Mouse (Mus musculus) neural tube, embryonic 12.5 days (tissue): ENCODE results near the gene Bcl6b. TPM values are rescaled to one million over a fixed set of nuclear protein-coding genes. Genes with fewer than 3 reads are reported as not detected.

Experiments used
- ATAC-seq: fragments of 200-750 bp; cut with Nextera tagmentation; 2 replicates; pipeline ENCODE4 v1.8.0; 2017; ENCODE audit warnings: low read depth, mild to moderate bottlenecking, moderate TSS enrichment, moderate library complexity; ENCODE audit not compliant: low FRiP score
- H3K27ac ChIP-seq: fragments of 300-500 bp; sonication (generic); 2 replicates; pipeline ENCODE4 v1.5.1; 2016
- H3K27me3 ChIP-seq: fragments of 300-500 bp; sonication (generic); replicated peaks from 2 replicates; pipeline ENCODE4 v1.6.1; 2016; ENCODE audit warnings: mild to moderate bottlenecking
- H3K36me3 ChIP-seq: fragments of 300-500 bp; sonication (generic); 2 replicates; pipeline ENCODE4 v1.6.1; 2016; ENCODE audit warnings: mild to moderate bottlenecking
- H3K4me1 ChIP-seq: fragments of 300-500 bp; sonication (generic); 2 replicates; pipeline ENCODE4 v1.6.1; 2016
- H3K4me2 ChIP-seq: fragments of 300-500 bp; sonication (generic); replicated peaks from 2 replicates; pipeline ENCODE4 v1.6.1; 2016; ENCODE audit warnings: mild to moderate bottlenecking
- H3K4me3 ChIP-seq: fragments of 300-500 bp; sonication (generic); 2 replicates; pipeline ENCODE4 v1.5.1; 2016
- H3K9ac ChIP-seq: fragments of 300-500 bp; sonication (generic); 2 replicates; pipeline ENCODE4 v1.6.1; 2016; ENCODE audit warnings: mild to moderate bottlenecking
- H3K9me3 ChIP-seq: fragments of 300-500 bp; sonication (generic); 2 replicates; pipeline ENCODE4 v1.6.1; 2016; ENCODE audit warnings: mild to moderate bottlenecking
- WGBS: fragments of 180-500 bp; shearing (Covaris S2); methylation state at CpG from one replicate; pipeline ENCODE4 v1.1.7; 2016; 5-methylcytosine and 5-hydroxymethylcytosine counted together
- polyA plus RNA-seq: library from polyadenylated mRNA; unstranded; fragments of >200 nt; fragmentation: Nextera tagmentation; extraction: Ambion mirVana; gene quantifications from 2 replicates; pipeline ENCODE4 v1.2.1, GENCODE M21; 2016

Gene Bcl6b
- 6.9 TPM in 2 replicates for polyA plus RNA-seq

DNA sequence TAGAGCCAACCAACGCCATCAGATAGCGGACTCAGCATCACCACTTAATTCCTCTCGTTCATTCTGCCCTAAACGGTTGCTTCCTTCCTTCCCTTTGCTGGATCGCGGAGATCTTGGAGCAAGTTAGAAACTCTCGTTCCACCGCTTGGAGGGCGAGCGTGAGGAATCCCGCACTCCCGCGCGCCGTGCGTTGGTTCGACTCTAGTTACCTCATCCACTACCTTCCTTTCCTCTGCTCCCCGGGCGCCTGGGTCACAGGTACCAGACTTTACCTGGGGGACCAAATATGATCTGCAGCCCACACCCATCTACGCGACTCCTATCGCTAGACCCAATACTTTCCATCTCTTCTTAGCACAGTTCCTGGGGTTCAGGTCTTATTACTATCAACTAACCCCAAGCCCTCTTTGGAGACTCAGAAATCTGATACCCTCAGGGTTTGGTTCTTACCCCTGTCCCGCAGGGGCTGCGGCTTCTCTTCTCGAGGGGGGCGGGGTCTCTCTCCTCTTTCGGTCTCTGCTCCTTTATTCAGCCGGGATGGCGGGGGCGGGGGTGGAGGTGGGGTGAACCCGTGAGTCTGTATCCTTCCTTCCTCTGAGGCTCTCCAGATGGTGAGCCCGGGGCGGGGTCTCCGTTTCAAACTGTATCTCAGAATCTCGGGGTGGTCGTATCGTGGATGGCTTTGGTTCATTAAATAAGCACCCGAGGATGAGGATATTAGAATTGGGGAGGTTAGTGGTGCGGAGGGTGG is at the start of gene Bcl6b:
TSS of gene Bcl6b (minus strand) at position 539 of the 751 bp plus-strand sequence.
- Histone ChIP-seq H3K4me3 (peak within 1 kb of the TSS; percentile 21), H3K4me2 (peak within 1 kb of the TSS; percentile 54), H3K27ac (no peak within 1 kb of the TSS), H3K27me3 (peaks cover 58% of the 10 kb centered on the region), H3K9me3 (no peaks in the 10 kb centered on the region), H3K36me3 (peaks cover under 1% of the 10 kb centered on the region), H3K4me1 (peaks cover 37% of the 10 kb centered on the region), H3K9ac (0 out of 2 replicates have a peak within 1 kb of the TSS, but pooled peaks have one; percentile 13)
- 3% methylated on average over 39 of the region's 39 CpGs for WGBS
- ATAC-seq: no peak; the same call in 1 of the 2 replicates

DNA sequence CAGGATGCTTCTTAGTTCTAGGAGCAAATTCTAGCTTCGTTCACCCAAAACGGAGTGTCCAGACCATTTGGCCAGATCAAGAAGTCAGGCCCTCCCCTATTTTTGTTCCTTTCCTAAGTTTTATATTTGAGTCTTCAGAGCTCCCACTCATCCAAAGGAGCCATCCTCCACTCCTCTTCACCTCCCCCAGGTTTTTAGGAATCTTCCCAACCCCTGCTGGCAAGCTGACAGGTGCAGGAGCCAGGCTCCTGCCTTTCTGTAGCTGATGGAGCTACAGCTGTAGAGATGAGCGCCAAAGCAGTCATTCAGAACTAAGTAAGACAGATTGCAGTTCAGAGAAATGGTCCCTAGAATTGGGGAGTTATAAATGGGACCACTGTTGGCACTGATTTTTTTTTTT is 49.4 kb upstream of the Bcl6b start:
- Histone ChIP-seq H3K4me1 (no peaks in the 10 kb centered on the region), H3K36me3 (no peaks in the 10 kb centered on the region), H3K4me2 (no peak overlapping the region), H3K27me3 (no peaks in the 10 kb centered on the region), H3K9me3 (no peaks in the 10 kb centered on the region), H3K9ac (no peak overlapping the region), H3K4me3 (no peak overlapping the region), H3K27ac (no peak overlapping the region)
- whole genome bisulfite sequencing: 88% methylated on average over 3 of the region's 3 CpGs
- no peak for ATAC-seq

DNA sequence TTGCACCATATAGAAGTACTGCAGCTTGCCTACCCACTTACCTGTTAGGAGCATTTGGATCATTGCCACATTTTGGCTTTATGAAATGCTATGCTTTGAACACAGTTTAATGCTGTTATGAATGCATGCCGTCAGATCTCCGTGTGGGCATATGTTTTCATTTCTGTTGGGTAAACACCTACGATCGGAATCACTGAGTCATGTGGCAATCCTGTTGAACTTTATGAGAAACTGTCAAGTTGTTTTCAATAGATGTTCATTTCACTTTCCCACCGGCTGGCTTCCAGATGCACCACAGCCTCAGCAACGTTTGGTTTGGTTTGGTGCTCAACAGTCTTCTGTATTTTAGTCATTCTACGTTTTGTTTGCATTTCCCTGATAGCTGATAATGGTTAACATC is 42.0 kb upstream of the Bcl6b start:
- Histone ChIP-seq H3K4me1 (no peaks in the 10 kb centered on the region), H3K4me3 (no peak overlapping the region), H3K4me2 (no peak overlapping the region), H3K36me3 (no peaks in the 10 kb centered on the region), H3K27me3 (no peaks in the 10 kb centered on the region), H3K27ac (no peak overlapping the region), H3K9me3 (no peaks in the 10 kb centered on the region), H3K9ac (no peak overlapping the region)
- 83% methylated on average over 7 of the region's 7 CpGs for WGBS
- no peak for ATAC-seq

DNA sequence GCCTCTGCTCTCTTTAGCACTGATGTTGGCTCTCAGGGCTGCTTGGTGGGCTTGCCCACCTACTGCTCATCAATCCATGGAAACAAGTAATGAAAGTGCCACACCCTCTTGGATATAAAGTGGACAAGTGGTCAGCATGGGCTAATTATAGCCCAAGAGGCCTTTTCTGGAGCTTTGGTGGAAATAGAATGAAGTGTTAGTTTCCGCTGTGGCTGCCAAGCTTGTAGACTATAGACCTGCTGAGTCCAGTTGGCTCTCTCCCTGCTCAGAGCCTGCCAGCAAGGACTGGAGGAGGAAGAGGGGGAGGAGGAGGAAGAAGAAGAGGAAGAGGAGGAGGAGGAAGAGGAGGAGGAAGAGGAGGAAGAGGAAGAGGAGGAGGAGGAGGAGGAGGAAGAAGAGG is 36.8 kb upstream of the Bcl6b start:
- no peaks in the 10 kb centered on the region for H3K9me3 ChIP-seq
- ATAC-seq: no peak
- WGBS: 91% methylated on average over 1 of the region's 1 CpGs
- no peaks in the 10 kb centered on the region for H3K36me3 ChIP-seq
- H3K4me2 ChIP-seq: no peak overlapping the region
- no peak overlapping the region for H3K9ac ChIP-seq
- no peaks in the 10 kb centered on the region for H3K27me3 ChIP-seq
- no peak overlapping the region for H3K4me3 ChIP-seq
- no peaks in the 10 kb centered on the region for H3K4me1 ChIP-seq
- no peak overlapping the region for H3K27ac ChIP-seq

DNA sequence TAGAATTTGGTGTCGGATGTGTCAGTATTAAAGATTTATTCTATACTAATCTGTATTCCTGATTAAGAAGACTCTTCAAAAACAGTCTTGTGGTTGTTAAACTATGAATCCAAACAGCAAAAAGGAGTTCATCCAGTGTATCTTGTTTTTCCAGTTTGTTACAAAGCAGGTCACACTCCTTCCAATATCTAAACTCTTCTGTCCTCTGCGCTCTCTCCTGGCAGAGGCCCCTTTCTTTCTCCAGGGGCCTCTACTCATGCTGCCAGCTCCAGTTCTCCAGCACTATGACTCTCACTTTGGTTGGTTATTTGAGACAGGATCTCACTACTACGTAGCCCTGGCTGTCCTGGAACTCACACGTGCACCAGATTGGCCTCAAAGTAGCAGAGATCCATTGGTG is 36.2 kb upstream of the Bcl6b start:
- H3K27me3 ChIP-seq: no peaks in the 10 kb centered on the region
- H3K36me3 ChIP-seq: no peaks in the 10 kb centered on the region
- no peak overlapping the region for H3K9ac ChIP-seq
- 85% methylated on average over 4 of the region's 4 CpGs for WGBS
- H3K4me2 ChIP-seq: no peak overlapping the region
- H3K4me1 ChIP-seq: no peaks in the 10 kb centered on the region
- no peak overlapping the region for H3K4me3 ChIP-seq
- ATAC-seq: no peak
- no peaks in the 10 kb centered on the region for H3K9me3 ChIP-seq
- no peak overlapping the region for H3K27ac ChIP-seq

DNA sequence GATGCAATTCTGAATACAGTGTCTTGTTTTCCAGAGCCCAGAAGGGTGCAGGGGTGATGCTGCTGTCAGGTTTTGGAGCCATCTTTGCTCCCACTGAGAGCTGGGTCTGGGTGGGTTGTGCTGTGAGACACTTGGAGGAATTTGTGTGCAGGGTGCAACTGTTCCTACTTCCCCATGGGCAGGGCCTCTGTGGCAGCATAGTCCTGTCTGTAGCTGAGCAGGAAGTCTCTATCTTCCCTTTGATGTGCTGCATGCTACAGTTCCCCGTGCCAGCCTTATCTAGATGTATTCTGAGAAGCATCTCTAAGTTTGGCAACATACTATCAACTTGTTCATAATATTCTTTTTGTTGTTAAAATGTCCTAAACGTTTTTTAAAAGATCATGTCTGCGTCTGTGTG is 35.7 kb upstream of the Bcl6b start:
- H3K27me3 ChIP-seq: no peaks in the 10 kb centered on the region
- H3K4me1 ChIP-seq: no peaks in the 10 kb centered on the region
- no peak for ATAC-seq
- H3K27ac ChIP-seq: no peak overlapping the region
- H3K9ac ChIP-seq: no peak overlapping the region
- no peaks in the 10 kb centered on the region for H3K36me3 ChIP-seq
- no peak overlapping the region for H3K4me2 ChIP-seq
- WGBS: 66% methylated on average over 3 of the region's 3 CpGs
- no peaks in the 10 kb centered on the region for H3K9me3 ChIP-seq
- no peak overlapping the region for H3K4me3 ChIP-seq

DNA sequence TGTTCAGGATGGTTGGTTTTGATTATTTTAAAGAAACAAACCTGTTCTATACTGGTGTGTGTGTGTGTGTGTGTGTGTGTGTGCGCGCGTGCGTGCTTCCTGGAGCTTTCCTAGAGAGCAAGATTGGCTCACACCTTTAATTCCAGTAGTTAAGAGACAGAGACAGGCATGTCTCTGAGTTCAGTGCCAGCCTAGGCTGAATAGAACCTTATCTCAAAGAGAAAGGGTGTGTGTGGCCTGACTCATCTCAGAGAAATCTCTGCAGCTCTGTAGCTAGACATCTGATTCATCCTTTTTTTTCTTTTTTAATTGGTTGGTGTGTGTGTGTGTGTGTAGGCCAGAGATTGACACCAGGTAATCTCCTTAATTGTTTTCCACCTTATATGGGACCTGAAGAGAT is 29.4 kb upstream of the Bcl6b start:
- H3K4me1 ChIP-seq: peaks cover 10% of the 10 kb centered on the region
- H3K27me3 ChIP-seq: peaks cover 22% of the 10 kb centered on the region
- no peak overlapping the region for H3K4me2 ChIP-seq
- H3K9me3 ChIP-seq: no peaks in the 10 kb centered on the region
- H3K9ac ChIP-seq: no peak overlapping the region
- H3K36me3 ChIP-seq: no peaks in the 10 kb centered on the region
- H3K4me3 ChIP-seq: no peak overlapping the region
- no peak overlapping the region for H3K27ac ChIP-seq
- ATAC-seq: no peak
- 91% methylated on average over 4 of the region's 4 CpGs for WGBS

DNA sequence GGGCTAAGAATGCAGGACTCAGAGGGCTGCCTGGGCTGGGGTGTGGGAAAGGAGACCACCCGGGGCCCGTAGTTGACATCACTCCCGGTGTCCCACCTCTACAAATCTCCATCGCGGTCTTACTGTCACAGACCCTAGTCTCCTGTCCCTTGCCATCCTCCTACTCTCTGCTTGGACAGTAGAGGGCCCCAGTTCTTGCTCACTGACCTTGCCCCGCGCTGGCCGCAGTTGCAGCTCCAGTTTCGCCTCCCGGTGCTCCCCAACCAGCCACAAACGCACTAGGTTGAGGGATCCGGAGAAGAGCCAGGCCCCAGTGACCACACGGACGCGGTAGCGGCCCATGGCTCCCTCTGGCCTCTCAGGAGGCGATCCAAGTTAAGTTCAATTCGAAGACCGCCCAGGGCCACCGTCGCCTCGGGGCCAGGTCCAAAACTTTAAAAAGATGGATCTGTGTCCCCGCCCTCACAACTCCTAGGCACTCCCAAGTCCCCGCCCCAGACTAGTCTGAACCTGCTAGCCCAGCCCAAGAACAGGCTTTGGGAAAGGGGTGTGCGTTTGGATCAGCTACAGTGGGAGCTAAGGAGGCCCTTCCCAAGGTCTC is 25.4 kb upstream of the Bcl6b start, which contains the start of gene Alox12:
TSS of gene Alox12 (minus strand) at position 423 of the 601 bp plus-strand sequence.
- Histone ChIP-seq H3K27ac (no peak within 1 kb of the TSS), H3K27me3 (peaks cover 53% of the 10 kb centered on the region), H3K36me3 (no peaks in the 10 kb centered on the region), H3K9me3 (no peaks in the 10 kb centered on the region), H3K9ac (no peak within 1 kb of the TSS), H3K4me2 (peak within 1 kb of the TSS; percentile 51), H3K4me3 (peak within 1 kb of the TSS; percentile 21; the same call in 1 of the 2 replicates), H3K4me1 (peaks cover 10% of the 10 kb centered on the region)
- under 1% methylated on average over 25 of the region's 25 CpGs for WGBS
- no peak for ATAC-seq

DNA sequence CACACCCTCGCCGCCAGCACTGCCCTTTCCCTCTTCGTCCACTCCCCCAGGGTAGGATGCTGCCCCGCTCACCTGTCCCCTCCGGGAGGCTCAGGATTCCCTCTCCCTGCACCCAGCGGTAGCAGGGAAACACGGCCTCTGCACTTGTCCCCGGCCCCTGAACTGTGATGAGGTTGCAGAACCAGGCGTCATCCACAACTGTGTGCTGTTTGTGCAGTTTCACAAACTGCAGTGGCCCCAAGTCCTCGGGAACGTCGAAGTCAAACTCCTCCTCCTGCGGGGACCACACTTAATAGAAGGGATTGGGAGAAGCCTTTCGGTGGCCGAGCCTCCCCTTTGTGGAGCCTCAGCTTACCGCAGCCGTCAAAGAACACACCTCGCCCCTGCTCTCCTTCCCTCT is 24.7 kb upstream of the Bcl6b start:
- WGBS: 4% methylated on average over 18 of the region's 18 CpGs
- peak overlapping the region; percentile 51 for H3K4me2 ChIP-seq
- no peaks in the 10 kb centered on the region for H3K9me3 ChIP-seq
- H3K27me3 ChIP-seq: peaks cover 53% of the 10 kb centered on the region
- H3K4me3 ChIP-seq: no peak overlapping the region; the same call in 1 of the 2 replicates
- no peak overlapping the region for H3K27ac ChIP-seq
- H3K9ac ChIP-seq: no peak overlapping the region
- no peaks in the 10 kb centered on the region for H3K36me3 ChIP-seq
- ATAC-seq: no peak
- H3K4me1 ChIP-seq: peaks cover 10% of the 10 kb centered on the region

DNA sequence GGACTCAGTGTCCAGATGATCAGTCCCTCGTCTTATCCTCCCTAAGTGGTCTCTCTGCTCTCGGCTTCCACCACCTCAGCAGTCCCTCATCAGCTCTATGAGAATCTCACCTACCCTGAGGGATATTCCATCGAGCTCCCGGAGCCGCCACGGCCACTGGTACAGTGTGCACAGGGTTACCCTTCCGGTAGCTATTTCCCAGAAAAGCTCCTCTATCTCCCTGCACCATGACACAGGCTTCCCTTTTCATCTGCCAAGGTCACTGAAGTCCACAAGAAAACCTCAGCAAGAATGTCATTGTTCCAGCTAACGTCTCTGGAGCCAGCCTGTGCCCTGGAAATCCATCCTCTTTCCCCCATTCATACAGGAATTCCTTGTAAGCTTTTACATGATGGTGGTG is 22.3 kb upstream of the Bcl6b start:
- Histone ChIP-seq H3K9ac (no peak overlapping the region), H3K36me3 (no peaks in the 10 kb centered on the region), H3K27me3 (peaks cover 53% of the 10 kb centered on the region), H3K4me1 (peaks cover 10% of the 10 kb centered on the region), H3K9me3 (no peaks in the 10 kb centered on the region), H3K27ac (no peak overlapping the region), H3K4me3 (no peak overlapping the region), H3K4me2 (no peak overlapping the region)
- ATAC-seq: no peak
- 79% methylated on average over 8 of the region's 8 CpGs for WGBS

DNA sequence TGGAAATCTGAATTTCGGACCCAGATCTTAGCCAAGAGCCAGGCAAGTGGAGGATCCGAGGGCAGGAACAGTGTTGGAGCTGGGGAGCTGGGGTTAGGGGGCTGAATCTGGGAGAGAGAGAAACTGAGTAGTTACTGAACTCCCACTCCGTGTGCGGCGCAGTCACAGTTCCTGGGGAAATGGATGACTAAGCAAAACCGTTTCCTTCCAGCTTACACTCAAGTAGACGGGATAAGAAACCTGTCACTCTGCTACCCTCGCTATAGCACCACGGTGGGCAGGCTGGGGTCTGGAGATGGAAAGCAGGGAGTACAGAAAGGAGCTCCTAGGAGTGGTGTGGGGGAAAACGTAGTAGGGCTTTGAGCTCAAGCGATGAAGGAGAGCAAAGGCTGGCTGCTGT is 20.6 kb upstream of the Bcl6b start:
- no peak overlapping the region for H3K9ac ChIP-seq
- H3K36me3 ChIP-seq: no peaks in the 10 kb centered on the region
- no peak overlapping the region for H3K4me3 ChIP-seq
- peaks cover 6% of the 10 kb centered on the region for H3K4me1 ChIP-seq
- no peak for ATAC-seq
- peaks cover 46% of the 10 kb centered on the region for H3K27me3 ChIP-seq
- WGBS: 71% methylated on average over 11 of the region's 11 CpGs
- no peak overlapping the region for H3K4me2 ChIP-seq
- H3K9me3 ChIP-seq: no peaks in the 10 kb centered on the region
- no peak overlapping the region for H3K27ac ChIP-seq

DNA sequence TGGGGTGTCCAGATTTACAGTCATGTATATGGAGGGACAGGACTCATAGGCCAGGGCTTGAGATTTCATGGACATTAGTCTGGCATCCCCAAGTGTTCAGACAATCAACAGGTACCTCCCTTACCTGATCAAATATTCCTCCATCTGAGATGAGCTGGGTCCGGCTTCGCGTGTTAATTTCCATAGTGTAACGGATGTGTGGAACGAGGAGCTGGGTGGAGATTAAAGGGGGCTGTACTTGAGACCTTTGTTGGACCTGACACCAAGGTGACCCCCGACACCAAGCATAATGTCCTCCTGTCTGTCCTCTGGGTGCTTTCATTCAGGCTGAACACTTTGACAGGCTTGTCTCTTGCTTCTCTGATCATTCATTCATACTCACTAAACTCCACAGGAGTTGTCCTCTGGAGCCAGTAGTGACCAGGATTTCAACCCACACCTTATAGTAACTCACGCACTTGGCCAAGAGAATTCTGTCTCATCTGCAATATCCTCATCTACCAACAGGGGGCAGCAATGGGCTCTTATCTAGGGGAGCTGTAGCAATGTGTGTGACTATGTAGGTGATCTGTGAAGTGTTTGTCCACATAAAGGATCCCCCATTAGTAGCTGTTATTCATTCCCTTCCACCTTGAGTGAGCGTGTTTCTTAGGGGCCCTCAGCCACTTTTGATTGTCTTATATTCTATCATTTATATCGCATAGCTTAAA is 17.7 kb upstream of the Bcl6b start:
- Histone ChIP-seq H3K27ac (no peak overlapping the region), H3K36me3 (no peaks in the 10 kb centered on the region), H3K4me1 (no peaks in the 10 kb centered on the region), H3K9me3 (no peaks in the 10 kb centered on the region), H3K4me3 (no peak overlapping the region), H3K27me3 (peaks cover 20% of the 10 kb centered on the region), H3K4me2 (no peak overlapping the region), H3K9ac (no peak overlapping the region)
- ATAC-seq: no peak
- WGBS: 48% methylated on average over 9 of the region's 9 CpGs
